In the genomic region with DNA sequence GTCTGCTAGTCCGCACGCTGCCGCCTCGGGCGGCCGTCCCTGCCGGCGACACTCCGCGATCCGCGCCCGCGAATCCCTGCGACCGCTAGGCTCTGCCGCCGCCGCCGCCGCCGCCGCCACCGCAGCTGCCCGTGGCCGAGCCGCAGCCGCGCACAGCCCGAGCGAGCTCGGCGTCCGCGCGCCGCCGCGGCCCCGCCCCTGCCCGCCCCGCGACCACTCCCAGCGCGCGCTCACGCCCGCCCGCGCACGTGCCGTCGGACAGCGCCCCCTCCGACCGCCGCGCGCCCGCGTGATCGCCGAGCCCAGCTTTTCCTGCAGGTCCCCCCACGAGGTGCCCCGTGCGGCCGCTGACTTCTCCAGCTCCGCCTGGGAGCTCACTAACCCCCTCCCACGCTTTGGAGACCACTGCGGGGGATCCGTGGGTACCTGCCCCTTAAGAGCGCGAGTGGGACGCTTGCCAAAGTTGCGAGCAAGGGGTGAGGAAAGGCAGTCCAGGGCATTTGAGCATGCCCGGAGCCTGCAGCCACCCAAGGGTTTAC, we compare ENCODE assay signal across 8 mouse cellular contexts. TPM values are rescaled to one million over a fixed set of nuclear protein-coding genes. Genes with fewer than 3 reads are reported as not detected.
DNase-seq lines count a peak whose midpoint lies in the region; ATAC-seq lines count a peak whose summit lies in the region.

Gnai1 (minus strand) TSS at position 75 of the 539 bp plus-strand sequence.

- peak; percentile 73 for DNase-seq in R1 (ENCODE audit: low read depth, low spot score)
- DNase-seq in cerebellum, postnatal 10 days: peak; percentile 94 to 95
- DNase-seq in frontal cortex, postnatal 14 days (ENCODE audit: low spot score in 2 of 2): peak; percentile 51 to 61
- DNase-seq in hindbrain, embryonic 10.5 days (ENCODE audit: low spot score): peak; percentile 80
- peak; percentile 78 to 81 for DNase-seq in layer of hippocampus, postnatal 14 days (ENCODE audit: low spot score in 2 of 2)
- DNase-seq in retina, postnatal 1 day: peak; percentile 89

- peak within 1 kb of the TSS; percentile 89 for H3K9ac ChIP-seq in lung, embryonic 16.5 days (ENCODE audit: low read length)

- H3K9me3 ChIP-seq in hindbrain, embryonic 10.5 days: no peaks in the 10 kb centered on the region
- H3K9me3 ChIP-seq in lung, embryonic 16.5 days (ENCODE audit: control insufficient read depth, low read length): no peaks in the 10 kb centered on the region; the same call in 1 of the 2 replicates

- H3K4me1 ChIP-seq in hindbrain, embryonic 10.5 days (replicated peaks): peaks cover 20% of the 10 kb centered on the region; the same call in 1 of the 2 replicates
- peaks cover 10% of the 10 kb centered on the region for H3K4me1 ChIP-seq in lung, embryonic 16.5 days (replicated peaks; ENCODE audit: control insufficient read depth, insufficient read depth, low read length)

- H3K27ac ChIP-seq in hindbrain, embryonic 10.5 days: peak within 1 kb of the TSS; percentile 91
- H3K27ac ChIP-seq in lung, embryonic 16.5 days (ENCODE audit: low read length): peak within 1 kb of the TSS; percentile 71

- peak within 1 kb of the TSS; percentile 90 for H3K4me2 ChIP-seq in lung, embryonic 16.5 days (ENCODE audit: low read depth, low read length)

- H3K27me3 ChIP-seq in hindbrain, embryonic 10.5 days (ENCODE audit: insufficient read depth, poor library complexity, severe bottlenecking): peaks cover 18% of the 10 kb centered on the region; the same call in 1 of the 2 replicates
- no peaks in the 10 kb centered on the region for H3K27me3 ChIP-seq in lung, embryonic 16.5 days (ENCODE audit: control insufficient read depth, insufficient read depth, low read depth, low read length)

- no peaks in the 10 kb centered on the region for H3K36me3 ChIP-seq in hindbrain, embryonic 10.5 days
- H3K36me3 ChIP-seq in lung, embryonic 16.5 days (ENCODE audit: control insufficient read depth, insufficient read depth, low read length): no peaks in the 10 kb centered on the region; the same call in 1 of the 2 replicates

- ATAC-seq in lung, embryonic 16.5 days (ENCODE audit: low read depth): peak; percentile 98
- no peak for ATAC-seq in erythroid progenitor cell, adult 5-6 weeks (replicated peaks; ENCODE audit: low FRiP score, poor library complexity, severe bottlenecking)

- 2% methylated on average over 74 of the region's 76 CpGs for WGBS in hindbrain, embryonic 10.5 days
- WGBS in lung, embryonic 16.5 days: 1% methylated on average over 42 of the region's 76 CpGs

- H3K4me3 ChIP-seq in hindbrain, embryonic 10.5 days: peak within 1 kb of the TSS; percentile 76
- peak within 1 kb of the TSS; percentile 89 for H3K4me3 ChIP-seq in lung, embryonic 16.5 days (ENCODE audit: low read length)

RNA-seq across cellular contexts. Expression of gene Gnai1, which starts in this region (rescaled TPM):
- polyA plus RNA-seq in hindbrain, embryonic 10.5 days (2016; fragmentation: Nextera tagmentation; extraction: Ambion mirVana): 15.0 and 15.4 TPM in 2 replicates
- 100 to 1,000 TPM; 172 to 176 TPM for total RNA-seq in layer of hippocampus, postnatal 14 days (2021)
- polyA plus RNA-seq in lung, embryonic 16.5 days (2015; fragmentation: Nextera tagmentation; extraction: Ambion mirVana): 31.8 and 35.9 TPM in 2 replicates
- 1.3 TPM in 1 of 2 replicates, not detected in the other for total RNA-seq in erythroid progenitor cell, adult 5-6 weeks (2015; ENCODE audit: low replicate concordance)
- not detected in 2 replicates for total RNA-seq in erythroid progenitor cell, adult 5-6 weeks (2017; ENCODE audit: low replicate concordance)

Comparison
In these comparisons a context has a peak if more than half of its experiments do, and no peak if none do; other contexts are left out.
1. RNA of gene Gnai1 (total RNA-seq): 172 to 176 TPM in layer of hippocampus, postnatal 14 days; 1.3 TPM in erythroid progenitor cell, adult 5-6 weeks; every median in the first group is over 10 times any median in the second.
2. Peak in every context shown above with its lines, with median percentiles within 50 percentile points of each other: DNase-seq.